Mouse (Mus musculus) ES-E14 (cell line): ENCODE results near the gene Slc16a2. TPM values are rescaled to one million over a fixed set of nuclear protein-coding genes. Genes with fewer than 3 reads are reported as not detected.

ENCODE experiments used
- DNase-seq: peaks from one replicate; pipeline ENCODE4 v3.0.0-alpha.2; 2013; ENCODE audit warnings: low read depth, low spot score
- H3K27ac ChIP-seq: 2 replicates; pipeline ENCODE4 v1.5.1; 2012; ENCODE audit warnings: low read depth, mild to moderate bottlenecking, low read length, moderate library complexity, mixed read lengths; ENCODE audit not compliant: poor library complexity, insufficient read depth, severe bottlenecking
- H3K36me3 ChIP-seq: 2 replicates; pipeline ENCODE4 v1.6.1; 2012; ENCODE audit warnings: mild to moderate bottlenecking, low read length, moderate library complexity, mixed read lengths; ENCODE audit not compliant: control insufficient read depth, poor library complexity, insufficient read depth, severe bottlenecking
- H3K4me1 ChIP-seq, 2 experiments: fragments of 150-350 bp in 1 of 2; sonication (generic) in 1 of 2; 2 replicates each; pipeline ENCODE4 v1.6.1; 2012; ENCODE audit warnings: low read length in 2 of 2, mild to moderate bottlenecking in 1 of 2, mixed read lengths in 1 of 2; ENCODE audit not compliant: control insufficient read depth in 2 of 2, insufficient read depth in 2 of 2, poor library complexity in 1 of 2
- H3K4me3 ChIP-seq, 2 experiments: fragments of 150-350 bp in 1 of 2; sonication (generic) in 1 of 2; 2 replicates each; pipeline ENCODE4 v1.5.1; 2012; ENCODE audit warnings: low read length in 2 of 2, low read depth in 1 of 2, mild to moderate bottlenecking in 1 of 2, mixed read lengths in 1 of 2; ENCODE audit not compliant: insufficient read depth in 1 of 2, poor library complexity in 1 of 2, severe bottlenecking in 1 of 2
- H3K9ac ChIP-seq: 2 replicates; pipeline ENCODE4 v1.6.1; 2012; ENCODE audit warnings: low read depth, mild to moderate bottlenecking, low read length, mixed read lengths; ENCODE audit not compliant: poor library complexity, insufficient read depth, severe bottlenecking
- H3K9me3 ChIP-seq: fragments of 150-350 bp; sonication (generic); 2 replicates; pipeline ENCODE4 v1.6.1; 2012; ENCODE audit warnings: low read depth, mild to moderate bottlenecking, low read length; ENCODE audit not compliant: control insufficient read depth, insufficient read depth
- CHD2 ChIP-seq: IDR thresholded peaks from 2 replicates; pipeline ENCODE4 v1.6.1; 2014; ENCODE audit warnings: mild to moderate bottlenecking, low read depth, low read length, inconsistent platforms
- HCFC1 ChIP-seq: IDR thresholded peaks from 2 replicates; pipeline ENCODE4 v1.6.1; 2012; ENCODE audit warnings: low read length, inconsistent platforms, borderline replicate concordance; ENCODE audit not compliant: insufficient read depth
- MAFK ChIP-seq: IDR thresholded peaks from 2 replicates; pipeline ENCODE4 v1.6.1; 2014; ENCODE audit warnings: mild to moderate bottlenecking, low read depth, low read length, inconsistent platforms; ENCODE audit not compliant: insufficient read depth
- ZC3H11A ChIP-seq: IDR thresholded peaks from 2 replicates; pipeline ENCODE4 v1.6.1; 2012; ENCODE audit warnings: low read depth, mild to moderate bottlenecking, inconsistent platforms, low read length, borderline replicate concordance
- ZNF384 ChIP-seq: IDR thresholded peaks from 2 replicates; pipeline ENCODE4 v1.6.1; 2012; ENCODE audit warnings: low read depth, low read length, inconsistent platforms
- in situ Hi-C, 2 experiments: fragments of 600-800 bp; cut with MboI; formaldehyde crosslinking; loops; one replicate each; pipeline ENCODE4 v1.15.1; 2025; ENCODE audit warnings: low sequenced_read_pairs in 2 of 2, inconsistent platforms in 1 of 2; ENCODE audit not compliant: unreplicated experiment in 2 of 2
- total RNA-seq: library from RNA; depleted of rRNA; stranded (reverse); fragments of 300-350 nt; gene quantifications from 2 replicates; pipeline ENCODE4 v1.2.3, GENCODE M21; 2012; rRNA removed

The Slc16a2 gene
- total RNA-seq, 1 experiment, result 1.5 TPM

DNA sequence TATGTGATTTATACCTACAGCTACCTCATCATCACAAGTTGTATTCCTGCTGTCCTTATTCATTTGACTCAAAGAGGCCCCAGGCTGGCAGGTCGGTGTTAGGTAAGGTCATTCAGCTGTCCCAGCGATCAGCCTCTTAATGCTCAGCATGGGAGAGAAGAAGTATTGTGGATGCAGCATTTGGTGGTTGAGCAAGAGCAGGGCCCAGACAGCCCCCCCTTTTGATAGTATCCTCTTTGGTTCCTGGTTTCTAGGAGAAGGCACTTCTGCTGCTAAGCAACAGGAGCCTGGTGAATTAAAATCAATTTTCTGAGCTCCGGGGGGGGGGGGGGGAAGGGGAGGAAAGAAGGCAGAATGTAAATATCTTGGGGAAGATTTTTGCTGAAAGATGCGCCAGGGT lies 162.8 kb downstream of the Slc16a2 start:
- H3K36me3 ChIP-seq, result no peaks in the 10 kb centered on the region
- H3K4me1 ChIP-seq, result no peaks in the 10 kb centered on the region
- H3K9me3 ChIP-seq, result no peaks in the 10 kb centered on the region
- in situ Hi-C loops, result no loop called here
- no peak overlapping the region for H3K4me3 ChIP-seq
- H3K27ac ChIP-seq, result no peak overlapping the region
- DNase-seq, result no peak
- no peak for TF ChIP-seq HCFC1
- TF ChIP-seq ZC3H11A, result no peak
- no peak for TF ChIP-seq ZNF384
- TF ChIP-seq CHD2, result no peak
- no peak for TF ChIP-seq MAFK
- H3K9ac ChIP-seq, result no peak overlapping the region

DNA sequence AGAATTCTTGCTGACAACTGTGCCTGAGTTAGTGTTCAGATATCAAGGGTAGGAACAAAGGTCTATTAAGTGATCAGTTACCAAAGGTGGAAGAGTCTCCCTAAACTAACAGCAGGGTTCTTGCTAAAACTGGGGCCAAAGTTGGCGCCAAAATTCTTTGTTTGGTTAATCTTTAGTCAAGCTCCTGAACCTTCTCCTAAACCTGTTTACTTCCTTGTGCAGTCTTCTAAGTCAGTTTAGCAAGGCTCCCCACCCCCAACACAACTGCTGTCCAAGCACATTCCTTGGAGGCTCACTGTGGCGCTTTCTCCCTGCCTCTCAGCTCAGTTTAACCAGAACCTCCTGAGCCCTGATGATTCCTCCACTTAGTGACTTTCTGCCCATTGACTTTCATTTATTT lies 168.8 kb downstream of the Slc16a2 start:
- H3K36me3 ChIP-seq, result no peaks in the 10 kb centered on the region
- DNase-seq, result no peak
- H3K4me1 ChIP-seq, result no peaks in the 10 kb centered on the region
- TF ChIP-seq MAFK, result peak; percentile 54; the same call in 1 of the 2 replicates
- TF ChIP-seq CHD2, result no peak
- TF ChIP-seq ZC3H11A, result no peak
- TF ChIP-seq HCFC1, result no peak
- no peak for TF ChIP-seq ZNF384
- no peaks in the 10 kb centered on the region for H3K9me3 ChIP-seq
- H3K27ac ChIP-seq, result no peak overlapping the region
- no peak overlapping the region for H3K4me3 ChIP-seq
- in situ Hi-C loops, result no loop called here
- no peak overlapping the region for H3K9ac ChIP-seq

DNA sequence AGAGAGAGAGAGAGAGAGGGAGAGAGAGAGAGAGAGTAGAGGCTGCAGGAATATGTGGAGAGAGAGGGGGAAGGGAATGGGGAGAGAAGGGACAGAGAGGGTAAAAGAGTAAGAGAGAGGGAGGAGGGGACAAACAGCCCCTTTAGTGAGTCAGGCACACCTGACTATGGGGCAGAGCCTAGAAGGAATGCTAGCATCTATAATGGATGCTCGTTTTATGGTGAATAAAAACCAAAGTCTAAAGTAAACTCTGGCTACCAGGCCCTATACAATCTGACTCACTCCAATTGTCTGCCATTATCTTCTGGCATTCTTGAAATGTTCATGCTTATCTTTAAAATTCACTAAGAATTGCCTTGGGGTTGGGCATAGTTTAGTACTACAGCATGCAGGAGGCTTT lies 169.7 kb downstream of the Slc16a2 start:
- H3K36me3 ChIP-seq, result no peaks in the 10 kb centered on the region
- TF ChIP-seq CHD2, result no peak
- TF ChIP-seq ZC3H11A, result no peak
- no peak for TF ChIP-seq ZNF384
- TF ChIP-seq MAFK, result no peak
- TF ChIP-seq HCFC1, result no peak
- H3K4me3 ChIP-seq, result no peak overlapping the region
- H3K9me3 ChIP-seq, result no peaks in the 10 kb centered on the region
- no peak overlapping the region for H3K9ac ChIP-seq
- DNase-seq, result no peak
- no peak overlapping the region for H3K27ac ChIP-seq
- H3K4me1 ChIP-seq, result no peaks in the 10 kb centered on the region
- in situ Hi-C loops, result no loop called here

Other genes with a start within 250 kb of the Slc16a2 start
- not detected in 2 replicates for gene Zcchc13, start 191.4 kb downstream of the Slc16a2 start, total RNA-seq
- gene Rlim, start 159.3 kb upstream of the Slc16a2 start, total RNA-seq, result 50.8 and 69.9 TPM in 2 replicates